Mouse (Mus musculus): ENCODE measurements around the gene Celf5. TPM values are rescaled to one million over a fixed set of nuclear protein-coding genes. Genes with fewer than 3 reads are reported as not detected.

The Celf5 gene
- total RNA-seq, 1 experiment from 2014 or later, result not detected

DNA sequence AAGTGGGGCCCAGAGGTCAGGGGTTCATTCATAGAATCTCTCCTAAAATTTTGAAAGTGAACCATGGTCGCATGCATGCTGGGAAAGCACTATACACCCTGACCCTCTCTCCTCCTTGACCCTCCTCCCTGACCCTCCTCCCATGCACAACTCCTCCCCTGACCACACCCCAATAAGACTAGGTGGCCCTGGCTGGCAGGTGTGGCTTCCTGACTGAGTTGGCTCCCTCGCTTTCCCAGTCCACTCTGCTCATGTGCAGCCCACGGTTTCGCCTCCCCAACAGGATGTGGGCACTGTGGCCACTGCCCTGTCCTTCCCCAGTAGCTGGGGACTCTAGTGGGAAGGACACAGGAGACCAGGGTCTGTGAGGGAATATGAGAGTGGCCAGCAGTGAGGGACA, 72.2 kb downstream of the Celf5 start:
- ATAC-seq (ENCODE audit: extremely low read depth, insufficient number of reproducible peaks, low FRiP score, poor library complexity, severe bottlenecking), result no peak

DNA sequence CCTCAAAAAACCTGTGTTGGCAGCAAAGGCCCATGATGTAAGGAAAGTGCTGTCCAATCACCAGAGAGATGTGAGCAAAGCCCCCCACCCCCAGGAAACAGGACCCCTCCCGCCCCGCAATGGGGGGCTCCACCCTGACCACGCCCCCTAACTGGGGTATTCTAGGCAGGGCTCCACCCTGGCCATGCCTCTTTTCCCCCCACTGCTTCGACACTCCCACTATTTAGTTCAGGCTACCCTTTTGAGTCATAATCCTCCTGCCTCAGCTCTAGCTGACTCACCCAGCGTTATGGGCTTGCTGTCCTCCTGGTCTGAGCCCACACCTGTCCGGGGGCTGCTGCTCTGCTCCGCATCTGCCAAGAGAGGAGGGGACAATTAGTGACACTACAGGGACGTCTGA, 73.2 kb downstream of the Celf5 start:
- no peak for ATAC-seq (ENCODE audit: extremely low read depth, insufficient number of reproducible peaks, low FRiP score, poor library complexity, severe bottlenecking)

Other genes with a start within 250 kb of the Celf5 start
- 1.5 and 1.6 TPM in 2 replicates for gene Zfr2, start 249.6 kb downstream of the Celf5 start, total RNA-seq (2017)
- gene Matk, start 229.8 kb downstream of the Celf5 start, total RNA-seq (2017), result 9.1 and 12.3 TPM in 2 replicates
- 52.4 and 76.6 TPM in 2 replicates for gene Mrpl54, start 215.8 kb downstream of the Celf5 start, total RNA-seq (2017)
- gene Apba3, start 215.7 kb downstream of the Celf5 start, total RNA-seq (2017), result 16.6 and 24.0 TPM in 2 replicates
- 7.2 and 13.1 TPM in 2 replicates for gene Tjp3, start 191.1 kb downstream of the Celf5 start, total RNA-seq (2017)
- 98.0 and 112 TPM in 2 replicates for gene Pip5k1c, start 189.7 kb downstream of the Celf5 start, total RNA-seq (2017)
- 30.1 and 38.4 TPM in 2 replicates for gene Cactin, start 161.6 kb downstream of the Celf5 start, total RNA-seq (2017)
- 4.1 and 5.6 TPM in 2 replicates for gene Tbxa2r, start 154.0 kb downstream of the Celf5 start, total RNA-seq (2017)
- gene Gipc3, start 139.4 kb downstream of the Celf5 start, total RNA-seq (2017), result 0.25 TPM in 1 of 2 replicates, not detected in the other
- gene Hmg20b, start 132.2 kb downstream of the Celf5 start, total RNA-seq (2017), result 30.3 and 36.5 TPM in 2 replicates
- 2.6 and 2.8 TPM in 2 replicates for gene Mfsd12, start 125.2 kb downstream of the Celf5 start, total RNA-seq (2017)
- gene 4930404N11Rik, start 116.9 kb downstream of the Celf5 start, total RNA-seq (2017), result 4.2 and 5.5 TPM in 2 replicates
- 16.5 and 16.8 TPM in 2 replicates for gene Fzr1, start 104.2 kb downstream of the Celf5 start, total RNA-seq (2017)
- gene Dohh, start 98.3 kb downstream of the Celf5 start, total RNA-seq (2017), result 11.2 and 16.9 TPM in 2 replicates
- gene Gm48551, start 98.2 kb downstream of the Celf5 start, total RNA-seq (2017), result 3.1 and 5.6 TPM in 2 replicates
- gene Gm48552, start 93.7 kb downstream of the Celf5 start, total RNA-seq (2017), result 2.2 TPM in 1 of 2 replicates, not detected in the other
- gene Smim24, start 89.7 kb downstream of the Celf5 start, total RNA-seq (2017), result 2.5 and 2.6 TPM in 2 replicates
- gene Nfic, start 27.1 kb downstream of the Celf5 start, total RNA-seq (2017), result 8.3 and 12.2 TPM in 2 replicates
- 148 and 149 TPM in 2 replicates for gene Ncln, start 13.7 kb upstream of the Celf5 start, total RNA-seq (2017)
- gene S1pr4, start 17.4 kb upstream of the Celf5 start, total RNA-seq (2017), result 61.1 and 63.1 TPM in 2 replicates
- 12.6 and 13.4 TPM in 2 replicates for gene Gna15, start 41.5 kb upstream of the Celf5 start, total RNA-seq (2017)
- 13.5 and 27.0 TPM in 2 replicates for gene Gna11, start 62.5 kb upstream of the Celf5 start, total RNA-seq (2017)
- 276 and 331 TPM in 2 replicates for gene Aes, start 76.8 kb upstream of the Celf5 start, total RNA-seq (2017)
- gene Tle2, start 91.9 kb upstream of the Celf5 start, total RNA-seq (2017), result 1.5 and 2.6 TPM in 2 replicates
- gene Tle6, start 118.4 kb upstream of the Celf5 start, total RNA-seq (2017), result 1.9 TPM in 1 of 2 replicates, not detected in the other
- 5.0 and 5.8 TPM in 2 replicates for gene BC025920, start 123.6 kb upstream of the Celf5 start, total RNA-seq (2017)
- 5.6 and 6.4 TPM in 2 replicates for gene Sirt6, start 145.1 kb upstream of the Celf5 start, total RNA-seq (2017)
- gene Ankrd24, start 145.8 kb upstream of the Celf5 start, total RNA-seq (2017), result 0.58 and 0.98 TPM in 2 replicates
- 7.9 and 9.8 TPM in 2 replicates for gene Gm10778, start 166.3 kb upstream of the Celf5 start, total RNA-seq (2017)
- 11.8 and 21.3 TPM in 2 replicates for gene Zfp433, start 222.1 kb upstream of the Celf5 start, total RNA-seq (2017)